Mouse (Mus musculus) stomach, postnatal 0 days (tissue): ENCODE results near the gene Atf2.

Experiments used
- CTCF ChIP-seq: IDR thresholded peaks from 2 replicates; pipeline ENCODE4 v1.5.1; 2016; ENCODE audit warnings: antibody characterized with exemption, low read depth, mild to moderate bottlenecking, moderate library complexity
- EP300 ChIP-seq: optimal IDR thresholded peaks from 2 replicates; pipeline ENCODE3; 2016; ENCODE audit warnings: antibody characterized with exemption

DNA sequence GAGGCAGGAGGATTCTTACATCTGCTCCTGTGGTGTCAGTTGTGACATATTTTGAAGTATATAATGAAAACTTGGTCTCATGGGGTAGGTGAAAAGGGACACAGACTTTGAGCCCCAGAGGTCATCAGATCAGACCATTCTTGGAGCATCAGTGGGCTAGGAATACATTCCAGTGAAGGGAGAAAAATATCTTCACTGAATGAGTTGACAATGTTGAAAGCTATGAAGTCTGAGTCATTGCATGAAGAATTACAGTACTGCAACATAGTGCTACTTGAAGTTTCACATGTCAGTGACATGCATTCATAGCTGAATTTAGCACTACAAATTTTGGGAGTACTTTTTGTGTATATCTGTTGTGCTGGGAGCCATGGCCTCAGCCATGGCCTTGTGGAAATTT lies 8.7 kb upstream of the Atf2 start:
- no peak for TF ChIP-seq CTCF
- no peak for TF ChIP-seq EP300
